Mouse (Mus musculus): ENCODE results near the gene Scgb3a1.

GRCm38 (mm10) chr11:49684237-49684973 is 21.0 kb downstream of the Scgb3a1 start:
- TF ChIP-seq CTCF (IDR thresholded peaks at IDR 0.05; ENCODE audit: borderline replicate concordance, insufficient read depth, low read depth, low read length) (no peak), POLR2A (IDR thresholded peaks at IDR 0.05; ENCODE audit: borderline replicate concordance, insufficient read depth, low read length) (no peak)
